Mouse (Mus musculus): ENCODE measurements around the gene Clec1b.

Clec1b gene

GRCm38 (mm10) chr6:129396997-129397396 is at the start of gene Clec1b:
Clec1b (plus strand) TSS chr6:129397297.
- no peak for DNase-seq (ENCODE audit: low spot score in 2 of 2)

- no peak for DNase-seq (ENCODE audit: low spot score in 2 of 2)
These were observed 47.4 kb upstream of the Clec1b start for GRCm38 (mm10) chr6:129349524-129350352.

- no peak for DNase-seq (ENCODE audit: low spot score in 2 of 2)
These were observed 46.0 kb upstream of the Clec1b start for GRCm38 (mm10) chr6:129351091-129351490.

- no peak for DNase-seq (ENCODE audit: low spot score in 2 of 2)
These were observed 41.3 kb upstream of the Clec1b start for GRCm38 (mm10) chr6:129355774-129356173.

- no peak for DNase-seq (ENCODE audit: low spot score in 2 of 2)
These were observed 40.7 kb upstream of the Clec1b start for GRCm38 (mm10) chr6:129356430-129356829.

- no peak for DNase-seq (ENCODE audit: low spot score in 2 of 2)
These were observed 37.6 kb upstream of the Clec1b start for GRCm38 (mm10) chr6:129359515-129359914.

GRCm38 (mm10) chr6:129363942-129364341 is 33.2 kb upstream of the Clec1b start:
- DNase-seq (ENCODE audit: low spot score in 2 of 2), result no peak

- DNase-seq (ENCODE audit: low spot score in 2 of 2), result peak in 1 of 2 experiments; percentile 23
These were observed 31.1 kb upstream of the Clec1b start for GRCm38 (mm10) chr6:129365959-129366359.

GRCm38 (mm10) chr6:129369374-129370132 is 27.5 kb upstream of the Clec1b start:
- no peak for DNase-seq (ENCODE audit: low spot score in 2 of 2)

GRCm38 (mm10) chr6:129374937-129375471 is 22.1 kb upstream of the Clec1b start:
- no peak for DNase-seq (ENCODE audit: low spot score in 2 of 2)

- no peak for DNase-seq (ENCODE audit: low spot score in 2 of 2)
These were observed 16.6 kb upstream of the Clec1b start for GRCm38 (mm10) chr6:129380454-129380853.

- DNase-seq (ENCODE audit: low spot score in 2 of 2), result no peak
These were observed 15.4 kb upstream of the Clec1b start for GRCm38 (mm10) chr6:129381736-129382135.

- DNase-seq (ENCODE audit: low spot score in 2 of 2), result no peak
These were observed 13.6 kb upstream of the Clec1b start for GRCm38 (mm10) chr6:129383466-129383865.

- no peak for DNase-seq (ENCODE audit: low spot score in 2 of 2)
These were observed 12.1 kb upstream of the Clec1b start for GRCm38 (mm10) chr6:129385000-129385399.

GRCm38 (mm10) chr6:129385774-129386173 is 11.3 kb upstream of the Clec1b start, which contains the start of gene Clec12b:
Clec12b (minus strand) TSS chr6:129385874.
- DNase-seq (ENCODE audit: low spot score in 2 of 2), result no peak

- no peak for DNase-seq (ENCODE audit: low spot score in 2 of 2)
These were observed 3.9 kb upstream of the Clec1b start for GRCm38 (mm10) chr6:129393087-129393720.

GRCm38 (mm10) chr6:129393732-129394131 is 3.4 kb upstream of the Clec1b start:
- DNase-seq (ENCODE audit: low spot score in 2 of 2), result no peak

GRCm38 (mm10) chr6:129399945-129400344 is 2.8 kb downstream of the Clec1b start:
- no peak for DNase-seq (ENCODE audit: low spot score in 2 of 2)

- DNase-seq (ENCODE audit: low spot score in 2 of 2), result no peak
These were observed 5.3 kb downstream of the Clec1b start for GRCm38 (mm10) chr6:129402404-129402803.

- DNase-seq (ENCODE audit: low spot score in 2 of 2), result no peak
These were observed 6.3 kb downstream of the Clec1b start for GRCm38 (mm10) chr6:129403391-129403790.

GRCm38 (mm10) chr6:129405999-129406398 is 8.9 kb downstream of the Clec1b start:
- no peak for DNase-seq (ENCODE audit: low spot score in 2 of 2)

GRCm38 (mm10) chr6:129407324-129407723 is 10.2 kb downstream of the Clec1b start:
- DNase-seq (ENCODE audit: low spot score in 2 of 2), result no peak
